Mouse (Mus musculus) limb, embryonic 15.5 days (tissue): Measurements from ENCODE around the gene Prss40. TPM values are rescaled to one million over a fixed set of nuclear protein-coding genes. Genes with fewer than 3 reads are reported as not detected.
"Not testable (repeated sequence)": the region's sequence is repeated elsewhere in the genome, so short reads cannot be mapped to it uniquely, and the experiment has no call there.

ENCODE experiments used
- ATAC-seq: fragments of 200-750 bp; cut with Nextera tagmentation; 2 replicates; pipeline ENCODE4 v1.8.0; 2017; ENCODE audit warnings: low read depth, moderate TSS enrichment; ENCODE audit not compliant: insufficient number of reproducible peaks, low FRiP score, low TSS enrichment
- H3K27ac ChIP-seq: fragments of 300-500 bp; sonication (generic); 2 replicates; pipeline ENCODE4 v1.5.1; 2015; ENCODE audit warnings: moderate library complexity, mild to moderate bottlenecking, inconsistent platforms
- H3K27me3 ChIP-seq: fragments of 300-500 bp; sonication (generic); 2 replicates; pipeline ENCODE4 v1.6.1; 2015; ENCODE audit warnings: inconsistent platforms
- H3K36me3 ChIP-seq: fragments of 300-500 bp; sonication (generic); 2 replicates; pipeline ENCODE4 v1.6.1; 2015; ENCODE audit warnings: inconsistent platforms
- H3K4me1 ChIP-seq: fragments of 300-500 bp; sonication (generic); 2 replicates; pipeline ENCODE4 v1.6.1; 2015; ENCODE audit warnings: inconsistent platforms
- H3K4me2 ChIP-seq: fragments of 300-500 bp; sonication (generic); 2 replicates; pipeline ENCODE4 v1.6.1; 2015; ENCODE audit warnings: mild to moderate bottlenecking, inconsistent platforms
- H3K4me3 ChIP-seq: fragments of 300-500 bp; sonication (generic); 2 replicates; pipeline ENCODE4 v1.5.1; 2015; ENCODE audit warnings: mild to moderate bottlenecking, inconsistent platforms
- H3K9ac ChIP-seq: fragments of 300-500 bp; sonication (generic); 2 replicates; pipeline ENCODE4 v1.6.1; 2015; ENCODE audit warnings: inconsistent platforms
- H3K9me3 ChIP-seq: fragments of 300-500 bp; sonication (generic); 2 replicates; pipeline ENCODE4 v1.6.1; 2016; ENCODE audit warnings: inconsistent platforms
- WGBS: fragments of 180-500 bp; shearing (Covaris S2); methylation state at CpG from one replicate; pipeline ENCODE4 v1.1.7; 2015; 5-methylcytosine and 5-hydroxymethylcytosine counted together
- polyA plus RNA-seq: library from polyadenylated mRNA; unstranded; fragments of >200 nt; fragmentation: Nextera tagmentation; extraction: Ambion mirVana; gene quantifications from 2 replicates; pipeline ENCODE4 v1.2.1, GENCODE M21; 2015

Prss40 gene
- polyA plus RNA-seq, 1 experiment from 2014 or later, result not detected

- Histone ChIP-seq H3K27ac (no peak overlapping the region), H3K9me3 (no peaks in the 10 kb centered on the region), H3K4me2 (no peak overlapping the region), H3K27me3 (no peaks in the 10 kb centered on the region), H3K4me3 (no peak overlapping the region), H3K9ac (no peak overlapping the region), H3K4me1 (no peaks in the 10 kb centered on the region), H3K36me3 (no peaks in the 10 kb centered on the region)
- ATAC-seq, result no peak
- 78% methylated on average over 3 of the region's 3 CpGs for WGBS
Observed at GRCm38 (mm10) chr1:34522850-34523244, 37.9 kb downstream of the Prss40 start.

DNA sequence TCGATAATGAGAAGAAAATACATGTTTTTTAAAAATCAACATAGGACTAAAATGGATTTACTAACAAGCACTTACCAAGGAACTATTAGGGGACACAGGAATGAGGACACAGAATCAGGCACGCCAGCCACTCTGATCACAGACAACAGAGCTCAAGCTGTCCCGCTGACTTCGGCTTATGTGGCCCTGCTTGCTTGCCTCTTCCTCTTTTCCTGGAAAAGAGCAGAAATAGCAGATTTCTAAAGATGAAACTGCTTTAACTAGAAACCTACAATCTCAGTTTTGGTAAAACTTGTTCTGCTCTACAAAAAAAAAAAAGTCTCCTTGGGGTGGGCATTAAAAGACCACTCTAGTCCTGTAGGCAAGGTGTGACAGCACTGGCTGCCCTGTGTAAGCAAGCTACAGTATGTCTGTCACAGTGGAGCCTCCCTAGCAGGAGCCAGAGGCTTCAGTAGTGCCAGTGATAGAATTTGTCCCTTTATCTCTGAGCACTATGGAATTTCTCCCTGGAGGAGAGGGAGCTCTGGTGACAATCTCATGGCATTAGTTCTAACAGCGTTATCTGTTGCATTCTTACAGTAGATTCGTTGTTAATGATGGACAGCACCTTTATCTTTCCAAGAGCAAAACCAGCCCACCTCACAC, 38.4 kb downstream of the Prss40 start:
- Histone ChIP-seq H3K4me3 (no peak overlapping the region), H3K9me3 (no peaks in the 10 kb centered on the region), H3K36me3 (no peaks in the 10 kb centered on the region), H3K4me1 (no peaks in the 10 kb centered on the region), H3K9ac (no peak overlapping the region), H3K4me2 (no peak overlapping the region), H3K27ac (no peak overlapping the region), H3K27me3 (no peaks in the 10 kb centered on the region)
- 79% methylated on average over 6 of the region's 6 CpGs for WGBS
- ATAC-seq, result no peak

GRCm38 (mm10) chr1:34518259-34518658, 42.5 kb downstream of the Prss40 start:
- ATAC-seq, result no peak
- Histone ChIP-seq H3K4me2 (no peak overlapping the region), H3K9me3 (no peaks in the 10 kb centered on the region), H3K36me3 (no peaks in the 10 kb centered on the region), H3K4me3 (no peak overlapping the region), H3K9ac (no peak overlapping the region), H3K4me1 (no peaks in the 10 kb centered on the region), H3K27me3 (no peaks in the 10 kb centered on the region), H3K27ac (no peak overlapping the region)
- 71% methylated on average over 1 of the region's 1 CpGs for WGBS

GRCm38 (mm10) chr1:34517797-34518196, 42.9 kb downstream of the Prss40 start:
- 27% methylated on average over 1 of the region's 1 CpGs for WGBS
- not testable (repeated sequence) for H3K27me3 ChIP-seq, H3K36me3 ChIP-seq, H3K9ac ChIP-seq, H3K27ac ChIP-seq, ATAC-seq, H3K4me3 ChIP-seq, H3K9me3 ChIP-seq, H3K4me2 ChIP-seq, H3K4me1 ChIP-seq

DNA sequence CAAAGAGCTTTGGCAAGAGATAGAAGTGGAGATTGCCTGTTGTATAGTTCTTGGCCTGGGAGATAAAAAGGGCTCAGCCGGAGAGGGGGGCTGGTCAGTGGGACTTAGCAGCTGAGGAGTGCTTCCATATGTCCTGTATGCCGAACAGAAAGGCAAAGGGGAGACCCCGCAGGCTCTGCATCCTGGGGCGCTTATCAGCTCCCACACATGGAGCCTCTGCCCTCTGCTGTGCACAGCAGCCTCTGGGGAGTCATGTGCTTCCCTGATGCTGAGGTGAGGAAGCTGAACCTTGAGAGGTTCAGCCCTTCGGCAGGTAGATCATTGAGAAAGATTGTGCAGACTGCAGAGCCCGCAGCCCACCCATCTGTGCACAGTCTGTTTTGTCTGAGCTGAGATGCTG, 43.4 kb downstream of the Prss40 start:
- H3K36me3 ChIP-seq, H3K27ac ChIP-seq, H3K9me3 ChIP-seq, H3K4me2 ChIP-seq, H3K27me3 ChIP-seq, H3K4me3 ChIP-seq, H3K9ac ChIP-seq, ATAC-seq, H3K4me1 ChIP-seq: not testable (repeated sequence)
- WGBS, result 54% methylated on average over 6 of the region's 6 CpGs

- Histone ChIP-seq H3K9ac (no peak overlapping the region), H3K4me1 (no peaks in the 10 kb centered on the region), H3K36me3 (no peaks in the 10 kb centered on the region), H3K4me2 (0 out of 2 replicates have a peak overlapping the region, but pooled peaks have one; percentile 5), H3K27me3 (no peaks in the 10 kb centered on the region), H3K4me3 (no peak overlapping the region), H3K27ac (no peak overlapping the region), H3K9me3 (no peaks in the 10 kb centered on the region)
- ATAC-seq, result no peak
- WGBS, result 20% methylated on average over 5 of the region's 5 CpGs
Observed at GRCm38 (mm10) chr1:34516595-34516994, 44.1 kb downstream of the Prss40 start.

GRCm38 (mm10) chr1:34513068-34513467, 47.7 kb downstream of the Prss40 start:
- H3K36me3 ChIP-seq, result no peaks in the 10 kb centered on the region

DNA sequence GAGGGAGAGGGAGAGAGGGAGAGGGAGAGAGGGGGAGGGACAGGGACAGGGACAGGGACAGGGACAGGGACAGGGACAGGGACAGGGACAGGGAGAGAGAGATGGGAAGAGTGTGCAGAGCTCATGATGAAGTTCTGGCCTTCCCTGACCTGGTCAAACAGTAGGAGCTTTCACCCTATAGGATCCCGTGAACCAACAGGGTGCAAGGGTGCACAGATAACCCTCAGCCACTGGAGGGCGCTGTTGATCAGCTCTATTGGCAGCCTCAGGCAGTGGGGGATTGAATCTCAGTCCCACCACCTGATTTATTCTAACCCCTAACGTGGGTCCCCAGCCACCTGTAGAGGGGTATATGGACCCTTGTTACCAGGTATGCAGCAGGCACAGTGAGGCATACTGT, 49.7 kb downstream of the Prss40 start:
- 0 out of 2 replicates have a peak, but pooled peaks cover 6% of the 10 kb centered on the region for H3K4me1 ChIP-seq
- no peaks in the 10 kb centered on the region for H3K27me3 ChIP-seq
- no peak overlapping the region for H3K4me2 ChIP-seq
- no peak overlapping the region for H3K4me3 ChIP-seq
- no peak overlapping the region for H3K27ac ChIP-seq
- no peak overlapping the region for H3K9ac ChIP-seq
- ATAC-seq, result no peak
- H3K9me3 ChIP-seq, result no peaks in the 10 kb centered on the region
- WGBS, result 4% methylated on average over 3 of the region's 3 CpGs
- no peaks in the 10 kb centered on the region for H3K36me3 ChIP-seq

More at GRCm38 (mm10) chr1:34513068-34513467, 47.7 kb downstream of the Prss40 start:
- H3K4me3 ChIP-seq, result no peak overlapping the region
- ATAC-seq, result no peak
- H3K9ac ChIP-seq, result no peak overlapping the region
- H3K27me3 ChIP-seq, result no peaks in the 10 kb centered on the region
- H3K9me3 ChIP-seq, result no peaks in the 10 kb centered on the region
- H3K4me1 ChIP-seq, result 0 out of 2 replicates have a peak, but pooled peaks cover 6% of the 10 kb centered on the region
- H3K4me2 ChIP-seq, result no peak overlapping the region
- no peak overlapping the region for H3K27ac ChIP-seq
- WGBS, result 80% methylated on average over 4 of the region's 4 CpGs

DNA sequence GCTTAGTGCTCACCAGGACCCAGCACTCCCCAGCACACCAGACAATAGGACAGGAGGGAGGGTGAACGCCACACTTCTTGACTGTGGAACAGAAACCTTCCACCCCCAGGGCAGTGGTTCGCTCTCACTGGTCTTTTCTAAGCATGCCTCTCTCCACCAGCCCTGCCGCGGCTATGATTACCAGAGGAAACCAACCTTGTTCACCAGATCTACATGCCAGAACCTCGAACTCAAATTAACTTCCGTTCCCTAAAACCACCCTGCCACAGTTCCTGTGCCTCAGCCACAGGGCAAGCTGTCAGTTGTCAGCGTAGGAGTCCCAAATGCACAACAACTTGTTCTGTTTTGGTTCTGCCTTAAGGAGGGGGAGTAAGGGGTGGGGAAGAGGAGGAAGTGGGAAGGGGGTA, 50.2 kb downstream of the Prss40 start:
- peak overlapping the region; percentile 35; the same call in 1 of the 2 replicates for H3K4me2 ChIP-seq
- no peak overlapping the region for H3K27ac ChIP-seq
- no peak for ATAC-seq
- no peak overlapping the region for H3K4me3 ChIP-seq
- 2% methylated on average over 7 of the region's 7 CpGs for WGBS
- no peak overlapping the region for H3K9ac ChIP-seq
- no peaks in the 10 kb centered on the region for H3K27me3 ChIP-seq
- H3K4me1 ChIP-seq, result 0 out of 2 replicates have a peak, but pooled peaks cover 6% of the 10 kb centered on the region
- H3K9me3 ChIP-seq, result no peaks in the 10 kb centered on the region
- no peaks in the 10 kb centered on the region for H3K36me3 ChIP-seq

GRCm38 (mm10) chr1:34507986-34508385, 52.8 kb downstream of the Prss40 start:
- Histone ChIP-seq H3K9me3 (no peaks in the 10 kb centered on the region), H3K36me3 (no peaks in the 10 kb centered on the region), H3K27me3 (no peaks in the 10 kb centered on the region), H3K9ac (no peak overlapping the region), H3K4me1 (0 out of 2 replicates have a peak, but pooled peaks cover 6% of the 10 kb centered on the region), H3K4me2 (no peak overlapping the region), H3K27ac (no peak overlapping the region), H3K4me3 (no peak overlapping the region)
- no peak for ATAC-seq
- WGBS, result 73% methylated on average over 3 of the region's 3 CpGs

- Histone ChIP-seq H3K4me2 (no peak overlapping the region), H3K9ac (no peak overlapping the region), H3K27me3 (no peaks in the 10 kb centered on the region), H3K36me3 (no peaks in the 10 kb centered on the region), H3K4me1 (0 out of 2 replicates have a peak, but pooled peaks cover 6% of the 10 kb centered on the region), H3K9me3 (no peaks in the 10 kb centered on the region), H3K4me3 (no peak overlapping the region), H3K27ac (no peak overlapping the region)
- WGBS, result 75% methylated on average over 4 of the region's 4 CpGs
- no peak for ATAC-seq
Observed at GRCm38 (mm10) chr1:34505970-34506551, 54.7 kb downstream of the Prss40 start.

DNA sequence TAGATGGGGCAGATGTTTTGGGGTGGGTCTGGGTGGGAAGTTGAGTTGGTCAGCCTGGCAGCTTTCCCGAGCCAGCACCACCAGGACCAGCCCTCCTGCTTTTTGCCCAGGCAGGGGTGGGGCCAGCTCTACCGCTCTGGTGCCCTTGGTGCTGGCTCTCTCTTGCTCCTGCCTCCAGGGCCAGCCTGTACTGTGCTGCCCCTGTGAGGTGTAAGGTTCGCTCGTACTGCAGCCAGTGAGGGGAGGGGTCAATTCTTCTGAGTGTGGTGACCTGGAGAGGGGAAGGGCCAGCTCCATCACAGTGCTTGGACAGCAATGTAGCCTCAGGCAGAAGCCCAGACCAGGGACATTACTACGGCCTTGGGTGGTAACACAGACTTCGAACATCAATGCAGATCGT, 55.4 kb downstream of the Prss40 start:
- 56% methylated on average over 7 of the region's 7 CpGs for WGBS
- no peaks in the 10 kb centered on the region for H3K27me3 ChIP-seq
- 0 out of 2 replicates have a peak, but pooled peaks have one; percentile 37 for ATAC-seq
- H3K9ac ChIP-seq, result no peak overlapping the region
- no peaks in the 10 kb centered on the region for H3K9me3 ChIP-seq
- H3K4me1 ChIP-seq, result 0 out of 2 replicates have a peak, but pooled peaks cover 2% of the 10 kb centered on the region
- no peak overlapping the region for H3K4me3 ChIP-seq
- H3K27ac ChIP-seq, result no peak overlapping the region
- no peak overlapping the region for H3K4me2 ChIP-seq
- no peaks in the 10 kb centered on the region for H3K36me3 ChIP-seq
